Mouse (Mus musculus): ENCODE results near the gene Fyco1. TPM values are rescaled to one million over a fixed set of nuclear protein-coding genes. Genes with fewer than 3 reads are reported as not detected.
"Not testable (repeated sequence)": the region's sequence is repeated elsewhere in the genome, so short reads cannot be mapped to it uniquely, and the experiment has no call there.

Fyco1 gene
- total RNA-seq, 2 experiments from 2014 or later, result 22.3 to 25.2 TPM

GRCm38 (mm10) chr9:123758156-123758555, 93.5 kb downstream of the Fyco1 start:
- no peak for DNase-seq (ENCODE audit: low spot score in 2 of 2)
- intact Hi-C loops (cut with DNase I), result no loop called here

- intact Hi-C loops (cut with DNase I), result no loop called here
- no peak for DNase-seq (ENCODE audit: low spot score in 2 of 2)
Measured at GRCm38 (mm10) chr9:123757326-123757725, 94.4 kb downstream of the Fyco1 start.

DNA sequence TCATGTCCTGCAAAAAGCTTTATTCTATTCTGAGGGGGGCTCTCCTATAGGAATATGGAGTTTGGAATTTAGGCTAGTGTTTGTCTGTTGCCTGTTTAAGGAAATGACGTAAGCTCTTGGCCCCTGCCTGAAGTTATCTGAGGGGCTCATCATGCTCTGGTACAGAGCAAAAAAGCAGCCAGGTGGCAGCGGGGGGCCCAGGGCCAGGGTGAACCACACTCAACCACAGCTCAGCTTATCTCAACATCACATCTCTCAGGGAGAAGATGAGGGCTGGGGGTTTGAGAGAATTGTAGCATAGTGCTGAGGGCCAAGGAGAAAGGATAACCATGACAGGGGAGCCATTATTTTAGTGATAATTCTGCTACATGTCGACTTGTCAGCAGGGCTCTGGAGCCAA, 94.9 kb downstream of the Fyco1 start:
- intact Hi-C loops (cut with DNase I), result no loop called here
- DNase-seq (ENCODE audit: low spot score in 2 of 2), result no peak

GRCm38 (mm10) chr9:123754333-123754732, 97.4 kb downstream of the Fyco1 start:
- no peak for DNase-seq (ENCODE audit: low spot score in 2 of 2)
- intact Hi-C loops (cut with DNase I), result no loop called here

DNA sequence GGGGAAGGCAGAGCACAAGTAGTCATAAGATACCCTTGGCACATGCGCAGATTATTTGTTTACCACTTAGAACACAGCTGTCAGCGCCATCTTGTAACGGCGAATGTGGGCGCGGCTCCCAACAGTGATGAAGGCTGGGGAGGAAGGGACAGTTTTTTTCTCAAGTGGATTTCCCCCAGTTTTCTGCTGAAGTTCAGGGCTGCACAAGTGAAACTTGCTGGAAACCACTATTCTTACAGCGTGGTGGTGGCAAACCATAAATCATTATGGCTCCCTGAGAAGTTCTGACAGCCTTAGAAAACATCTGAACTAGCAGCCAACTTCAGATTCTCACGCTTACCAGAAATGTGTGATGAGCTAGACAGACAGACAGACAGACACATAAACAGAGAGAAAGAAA, 102.0 kb downstream of the Fyco1 start:
- intact Hi-C loops (cut with DNase I); DNase-seq (ENCODE audit: low spot score in 2 of 2): not testable (repeated sequence)

- DNase-seq (ENCODE audit: low spot score in 2 of 2), result no peak
- intact Hi-C loops (cut with DNase I), result no loop called here
Measured at GRCm38 (mm10) chr9:123740799-123741198, 110.9 kb downstream of the Fyco1 start.

Other genes with a start within 250 kb of the Fyco1 start
- under 1 TPM; 0.47 to 0.59 TPM for gene Slc6a20b, start 219.3 kb downstream of the Fyco1 start, total RNA-seq (2021)
- gene Ccr9, start 173.5 kb downstream of the Fyco1 start, total RNA-seq (2021), result under 1 TPM; 0.09 to 0.30 TPM
- gene Slc6a20a, start 173.0 kb downstream of the Fyco1 start, total RNA-seq (2021), result 10 to 100 TPM; 20.8 TPM
- gene Lztfl1, start 134.2 kb downstream of the Fyco1 start, total RNA-seq (2021), result 10 to 100 TPM; 68.6 to 77.3 TPM
- gene Cxcr6, start 45.4 kb downstream of the Fyco1 start, total RNA-seq (2021), result not detected
- not detected for gene Xcr1, start 10.1 kb upstream of the Fyco1 start, total RNA-seq (2021)
- 1 to 10 TPM in 1 of 2 experiments, under 1 TPM in 1; 0.93 to 1.2 TPM for gene Ccr1, start 116.8 kb upstream of the Fyco1 start, total RNA-seq (2021)
- not detected for gene Ccr1l1, start 126.5 kb upstream of the Fyco1 start, total RNA-seq (2021)
- gene Ccr3, start 170.1 kb upstream of the Fyco1 start, total RNA-seq (2021), result under 1 TPM in 1 of 2 experiments, not detected in 1; 0.11 TPM

Data from left cerebral cortex, postnatal 14 days (tissue).